Mouse (Mus musculus): ENCODE results near the gene Slc48a1.

The Slc48a1 gene

DNA sequence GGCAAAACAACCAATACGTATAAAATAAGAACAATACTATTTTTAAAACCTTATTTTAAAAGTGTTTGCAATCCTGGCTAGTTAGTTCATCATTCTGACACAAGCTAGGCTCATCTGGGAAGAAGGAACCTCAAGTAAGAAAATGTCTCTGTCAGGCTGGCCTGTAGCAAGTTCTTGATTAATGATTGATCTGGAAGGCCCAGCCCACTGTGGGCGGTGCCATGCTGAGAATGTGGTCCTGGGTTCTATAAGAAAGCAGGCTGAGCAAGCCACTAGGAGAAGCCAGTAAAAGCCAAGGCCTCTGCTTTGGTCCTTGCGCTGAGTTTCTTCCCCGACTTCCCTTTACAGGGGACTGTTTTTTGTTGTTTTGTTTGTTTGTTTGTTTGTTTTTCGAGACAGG is 25.8 kb upstream of the Slc48a1 start:
- DNase-seq (ENCODE audit: low spot score) = no peak

DNA sequence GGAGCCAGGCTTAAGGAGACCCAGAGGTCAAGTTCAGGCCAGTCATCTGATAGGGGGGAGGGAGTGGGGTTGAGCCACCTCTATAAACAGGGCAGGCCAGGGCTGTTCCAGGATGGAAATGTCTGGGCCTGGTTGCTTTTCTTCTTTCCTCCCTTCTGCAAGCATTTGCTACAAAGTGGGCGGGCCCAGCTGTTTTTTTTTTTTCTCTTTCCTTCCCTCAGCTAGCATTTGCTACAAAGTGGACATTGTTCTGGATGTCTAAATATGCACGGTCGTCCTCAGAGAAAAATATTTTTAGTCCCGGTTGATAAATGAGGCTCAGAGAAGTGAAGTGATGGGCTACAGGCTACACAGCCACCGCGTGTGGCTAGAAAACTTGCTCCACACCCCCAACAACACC is 23.8 kb upstream of the Slc48a1 start:
- no peak for DNase-seq (ENCODE audit: low spot score)

DNA sequence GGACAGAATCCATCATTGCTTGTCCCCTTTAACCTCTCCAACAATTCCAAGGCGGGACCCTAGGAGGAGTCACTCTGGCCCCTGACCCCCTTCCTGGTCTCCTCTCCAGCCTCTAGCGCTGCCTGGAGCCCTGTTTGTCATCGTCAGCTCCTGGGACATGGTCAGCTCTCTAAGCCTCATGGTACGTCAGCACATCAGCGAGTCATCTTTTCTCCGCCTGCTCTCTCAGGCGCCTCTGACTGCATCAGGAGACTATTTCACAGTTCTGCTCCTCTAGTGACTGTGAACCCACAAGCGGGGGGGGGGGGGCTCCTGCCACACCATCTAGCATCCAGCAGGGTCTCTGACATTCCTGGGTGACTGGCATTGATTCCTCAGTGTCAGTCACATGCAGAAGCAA is 23.0 kb upstream of the Slc48a1 start:
- no peak for DNase-seq (ENCODE audit: low spot score)

DNA sequence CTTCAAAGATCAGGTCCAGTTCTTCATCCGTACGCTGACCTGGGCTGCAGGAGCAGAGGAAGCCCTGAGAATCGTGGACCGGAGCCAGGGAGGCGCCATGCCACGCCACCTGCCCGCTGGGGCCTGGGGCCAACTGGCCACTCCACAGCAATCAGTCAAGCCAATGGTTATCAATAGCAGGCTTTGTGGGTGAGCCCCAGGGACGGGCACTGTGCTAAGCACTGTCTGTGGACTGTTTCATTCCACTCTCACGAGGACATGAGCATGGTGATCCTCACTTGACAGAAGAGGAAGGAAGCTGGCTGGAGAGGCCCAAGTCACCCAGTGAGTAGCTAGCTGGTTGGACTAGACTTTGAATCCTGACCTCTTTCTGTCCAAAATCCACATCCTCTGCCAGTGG is 18.3 kb upstream of the Slc48a1 start:
- DNase-seq (ENCODE audit: low spot score) = peak; percentile 81

DNA sequence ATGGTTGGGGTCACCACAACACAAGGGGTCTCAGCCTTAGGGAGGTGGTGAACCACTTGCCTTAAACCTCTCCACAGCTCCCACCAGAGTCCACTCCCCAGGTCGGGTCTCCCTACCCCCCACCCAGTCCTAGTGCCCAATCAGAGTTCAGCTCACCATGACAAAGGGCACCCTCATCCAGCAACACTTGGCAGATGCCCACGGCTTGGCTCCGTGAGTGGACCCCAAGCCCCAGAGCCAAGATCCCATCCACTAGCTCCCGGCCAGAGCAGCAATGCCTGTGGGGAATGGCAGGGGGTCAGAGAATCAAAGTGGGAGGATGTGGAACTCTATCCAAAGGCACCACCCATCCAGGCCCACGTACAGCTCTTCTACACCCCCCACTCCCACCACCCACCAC is 17.4 kb upstream of the Slc48a1 start:
- no peak for DNase-seq (ENCODE audit: low spot score)

DNA sequence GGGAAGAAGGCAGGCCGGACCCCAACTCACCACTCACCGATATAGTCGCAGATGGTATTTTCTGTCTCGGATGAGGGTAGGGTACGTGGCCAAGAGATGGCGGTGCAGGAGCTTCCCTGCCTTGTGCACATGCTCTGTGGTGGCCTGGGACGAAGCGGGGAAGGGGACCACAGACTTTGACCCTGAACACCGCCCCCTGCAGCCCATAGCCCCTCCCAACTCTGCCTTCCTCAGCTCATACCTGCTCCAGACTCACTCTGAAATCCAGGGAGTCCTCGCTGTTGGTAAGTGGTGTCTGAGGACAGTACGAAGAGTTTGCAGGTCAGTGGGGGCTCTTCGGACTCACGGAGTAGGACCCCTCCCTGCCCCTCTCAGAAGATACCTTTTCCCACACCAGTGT is 16.9 kb upstream of the Slc48a1 start:
- no peak for DNase-seq (ENCODE audit: low spot score)

DNA sequence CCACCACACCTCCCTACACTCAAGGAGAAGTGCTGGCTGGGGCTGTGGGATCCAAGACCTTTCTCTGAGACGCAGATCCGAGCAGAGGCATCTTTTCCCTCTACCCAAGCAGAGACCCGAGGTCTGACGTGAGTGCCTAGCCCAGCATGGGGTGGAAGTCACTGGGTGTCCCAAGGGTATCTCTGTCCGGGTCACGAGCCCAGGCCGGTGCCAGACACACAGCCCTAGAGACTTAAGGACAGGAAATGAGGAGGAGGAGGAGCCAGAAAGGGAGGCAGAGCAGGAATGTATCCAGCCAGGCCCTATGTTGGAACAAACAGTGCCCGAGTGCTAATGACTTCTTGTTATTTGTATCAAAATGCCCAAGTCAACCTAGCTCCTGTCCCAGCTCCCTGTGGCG is 15.6 kb upstream of the Slc48a1 start:
- no peak for DNase-seq (ENCODE audit: low spot score)

DNA sequence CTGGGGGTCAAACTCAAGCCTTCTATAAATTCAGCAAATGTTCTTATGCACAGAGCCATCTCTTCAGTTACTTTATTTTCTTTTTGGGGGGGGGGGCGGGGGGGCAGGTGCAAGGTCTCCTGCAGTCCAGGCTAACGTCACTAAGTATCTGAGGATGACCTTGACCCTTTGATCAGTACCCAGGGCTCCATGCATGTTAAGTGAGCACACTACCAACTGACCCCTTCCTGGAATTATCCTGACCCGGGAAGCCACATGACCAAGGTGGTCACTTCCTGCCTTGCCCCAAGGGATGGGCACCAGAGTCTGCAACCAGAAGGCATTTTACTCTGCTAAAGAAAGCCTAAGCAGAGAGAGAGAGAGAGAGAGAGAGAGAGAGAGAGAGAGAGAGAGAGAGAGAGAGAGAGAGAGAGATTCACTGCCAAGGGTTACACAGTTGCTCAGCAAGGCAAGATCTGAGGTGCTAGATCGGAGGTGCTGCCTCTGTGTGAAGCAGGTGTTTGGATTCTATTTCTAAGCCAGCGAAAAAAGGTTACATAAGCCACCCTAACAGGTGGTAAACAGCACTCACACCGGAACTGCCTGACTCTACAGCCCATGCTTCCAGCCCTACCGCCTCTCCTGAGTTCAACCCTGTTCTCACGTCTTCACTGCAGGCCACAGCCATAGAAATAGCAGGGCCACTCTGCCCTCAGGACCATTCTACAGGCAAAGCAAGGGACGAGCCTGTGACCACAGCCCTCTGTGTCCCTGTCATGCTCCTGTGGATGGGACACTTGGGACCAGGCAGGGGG is 14.9 kb upstream of the Slc48a1 start:
- no peak for DNase-seq (ENCODE audit: low spot score)

DNA sequence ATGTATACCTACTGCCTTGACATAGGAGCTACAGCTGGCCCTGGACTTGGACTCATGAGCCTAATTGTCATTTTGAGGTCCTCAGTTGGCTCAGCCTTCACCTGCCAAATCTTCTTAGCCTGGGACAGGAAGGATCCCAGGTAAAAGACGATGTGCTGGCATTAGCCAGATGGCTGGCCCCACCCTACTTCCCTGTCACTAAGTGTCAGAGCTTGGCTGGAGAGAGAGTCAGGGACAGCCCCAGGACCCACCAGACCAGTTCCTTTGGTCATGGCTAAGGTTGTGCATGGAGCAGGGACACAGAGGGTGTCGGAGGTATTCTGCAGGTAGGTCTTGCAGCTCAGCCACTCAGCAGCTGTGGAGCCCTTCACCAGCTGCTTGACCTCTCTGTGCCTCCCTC is 13.8 kb upstream of the Slc48a1 start:
- no peak for DNase-seq (ENCODE audit: low spot score)

DNA sequence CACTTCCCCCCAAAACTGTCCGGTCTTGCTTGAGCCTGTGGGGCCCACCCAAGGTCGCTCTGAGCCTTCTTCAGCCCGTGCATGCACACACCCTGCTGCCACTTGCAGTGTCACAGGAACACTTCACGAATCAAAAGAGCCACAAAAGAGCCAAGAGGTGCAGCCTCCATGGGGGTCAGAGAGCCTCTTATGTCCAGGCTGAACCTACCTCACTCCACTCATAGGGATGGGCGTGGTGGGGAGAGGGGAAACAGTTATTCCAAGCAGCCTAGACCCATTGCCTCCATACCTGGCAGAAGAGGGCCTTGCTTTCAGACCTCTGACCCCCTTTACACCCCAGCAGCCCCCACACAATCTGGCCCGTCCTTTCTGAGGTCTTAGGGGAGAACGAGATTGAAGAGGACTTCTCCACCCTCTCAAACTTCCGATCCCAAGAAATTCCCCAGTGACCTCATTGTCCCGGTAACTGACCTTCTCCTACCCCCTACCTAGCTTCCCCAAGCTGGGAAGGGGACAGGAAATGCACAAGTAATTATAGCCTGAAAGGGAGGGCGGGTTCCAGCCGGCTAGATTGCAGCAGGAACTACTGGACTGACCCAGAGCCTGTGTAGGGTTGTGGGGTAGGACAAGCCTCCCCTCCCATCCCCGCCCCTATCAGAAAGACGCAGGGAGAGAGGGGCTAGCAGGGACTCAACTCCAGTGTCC is 13.1 kb upstream of the Slc48a1 start:
- no peak for DNase-seq (ENCODE audit: low spot score)

DNA sequence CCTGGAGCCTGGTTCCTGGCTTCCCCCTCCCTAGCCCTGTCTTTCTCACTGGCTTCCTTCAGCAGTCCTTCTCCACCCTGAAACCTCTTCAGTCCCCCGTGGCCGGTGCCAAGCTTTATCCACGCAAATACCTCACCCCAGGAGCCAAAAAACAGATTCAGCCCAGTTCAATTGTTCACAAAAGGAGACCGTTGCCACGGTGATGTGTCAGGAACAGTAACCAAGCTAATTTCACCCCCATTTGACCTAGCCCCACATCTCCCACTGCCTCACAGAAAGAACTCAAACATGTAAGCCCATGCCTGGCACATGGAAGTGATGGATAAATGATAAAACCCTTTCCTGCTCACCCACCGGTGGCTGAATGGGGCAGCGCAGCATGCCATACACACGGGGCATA is 12.1 kb upstream of the Slc48a1 start:
- no peak for DNase-seq (ENCODE audit: low spot score)

DNA sequence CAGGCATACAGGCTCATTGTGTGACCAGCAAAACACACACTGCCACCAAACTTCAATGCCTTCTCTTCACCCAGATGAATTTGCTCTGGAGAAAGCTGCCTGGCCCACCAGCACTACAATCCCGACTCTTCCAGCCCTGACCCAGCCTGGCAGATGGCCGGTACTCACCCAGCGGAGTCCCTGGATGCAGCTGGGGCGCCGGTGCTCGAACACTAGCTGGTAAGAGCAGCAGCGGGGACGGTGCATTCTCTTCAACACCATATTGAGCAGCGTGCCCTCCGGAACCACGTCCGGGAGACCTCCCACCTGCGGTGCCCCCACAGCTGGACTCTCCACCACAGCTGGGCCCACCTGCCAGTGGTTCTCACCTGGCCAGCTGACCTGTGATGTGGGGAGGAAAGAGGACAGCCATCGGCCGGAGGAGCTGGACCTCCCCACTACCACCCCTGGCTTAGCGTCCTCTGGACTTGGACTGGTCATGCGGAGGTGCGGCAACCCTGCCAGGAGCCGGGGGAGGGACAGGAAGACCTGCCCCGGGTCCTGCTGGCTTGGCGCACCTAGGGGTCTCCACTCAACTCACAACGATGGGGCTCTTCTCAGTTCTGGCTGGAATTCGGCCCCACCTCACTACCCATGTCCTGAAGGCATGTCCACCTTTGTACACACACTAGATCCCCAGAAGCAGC is 11.6 kb upstream of the Slc48a1 start:
- DNase-seq (ENCODE audit: low spot score) = no peak

DNA sequence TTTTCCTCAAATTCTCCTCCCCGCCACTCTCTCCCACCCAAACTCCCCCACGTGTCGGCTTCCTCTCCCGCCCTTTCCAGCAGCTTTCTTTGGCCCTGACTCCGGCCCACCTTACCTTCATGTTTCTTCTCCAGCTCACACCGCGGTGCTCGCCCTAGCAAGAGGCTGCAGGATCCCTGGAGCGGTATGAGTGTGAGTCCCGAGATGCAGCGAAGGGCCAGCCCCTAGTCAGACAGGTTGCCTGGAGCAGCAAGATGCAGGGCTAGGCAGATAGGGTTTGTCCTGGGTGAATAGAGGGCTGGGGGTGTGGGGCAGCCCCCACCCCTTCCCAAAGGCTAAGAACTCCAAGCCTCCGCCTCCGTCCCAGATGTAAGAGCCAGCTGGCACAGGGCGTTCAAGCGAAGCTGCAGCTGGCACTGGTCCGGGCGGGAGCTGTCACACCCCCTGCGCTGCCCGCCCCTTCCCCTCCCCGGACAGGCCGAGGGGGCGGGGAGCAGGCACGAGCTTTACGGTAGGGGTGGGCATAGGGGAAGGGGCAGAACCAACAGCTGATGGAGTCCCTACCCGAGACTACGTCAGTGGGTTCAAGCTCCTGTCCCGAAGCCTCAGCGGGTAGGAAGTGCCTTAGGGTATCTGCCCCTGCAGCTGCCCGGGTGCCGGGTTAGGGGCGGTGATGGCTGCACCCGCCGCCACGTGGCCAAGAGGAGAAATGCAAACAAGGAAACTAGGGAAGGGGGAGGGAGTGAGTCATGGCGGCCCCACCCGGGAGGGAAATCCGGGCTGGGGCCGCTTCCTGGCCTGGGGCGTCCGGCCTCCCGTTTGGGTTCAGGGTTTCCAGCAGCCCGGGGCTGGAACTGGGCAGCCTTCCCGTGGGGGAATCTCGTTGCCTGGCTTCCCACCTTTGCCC is 10.8 kb upstream of the Slc48a1 start, which contains the start of gene Rapgef3:
Gene Rapgef3, minus strand, starts transcription at position 693 of the 907 bp plus-strand sequence.
- DNase-seq (ENCODE audit: low spot score) = peak; percentile 77

DNA sequence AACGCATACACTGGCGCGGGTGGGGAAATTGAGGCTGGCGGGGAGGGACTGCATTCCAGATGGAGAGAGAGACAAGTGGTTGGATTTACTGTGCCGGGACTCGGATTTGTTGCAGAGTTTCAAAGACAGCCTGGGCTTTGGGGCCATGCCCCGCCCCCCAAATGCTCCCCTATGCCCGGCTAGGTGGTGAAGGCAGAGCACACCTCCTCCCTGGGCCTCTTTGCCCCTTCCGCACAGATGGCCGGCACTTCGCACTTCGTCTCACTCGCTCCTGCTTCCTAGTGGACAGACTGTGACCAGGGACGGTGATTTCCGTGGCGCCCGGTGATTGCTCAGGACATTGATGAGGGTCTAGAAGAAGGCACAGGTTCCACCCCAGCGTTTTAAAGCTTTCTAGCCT is 10.1 kb upstream of the Slc48a1 start:
- no peak for DNase-seq (ENCODE audit: low spot score)

DNA sequence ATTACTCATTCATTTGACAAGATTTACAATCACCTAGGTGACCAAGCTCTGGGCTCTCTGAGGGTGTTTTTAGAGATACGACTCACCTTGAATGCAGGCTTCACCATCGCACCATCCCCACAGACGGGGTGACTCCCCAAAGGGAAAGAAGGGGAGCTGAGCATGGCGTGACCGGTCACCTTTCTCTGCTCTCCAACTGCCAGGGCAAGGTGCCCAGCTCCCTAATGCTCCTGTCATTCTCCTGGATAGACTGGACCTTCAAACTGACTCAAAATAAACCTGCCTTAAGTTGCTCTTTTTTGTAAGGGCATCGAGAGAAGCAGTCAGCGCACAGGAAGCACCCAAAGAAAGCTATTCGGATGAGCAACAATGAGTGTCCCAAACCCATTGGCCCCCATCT is 8.0 kb upstream of the Slc48a1 start:
- no peak for DNase-seq (ENCODE audit: low spot score)

DNA sequence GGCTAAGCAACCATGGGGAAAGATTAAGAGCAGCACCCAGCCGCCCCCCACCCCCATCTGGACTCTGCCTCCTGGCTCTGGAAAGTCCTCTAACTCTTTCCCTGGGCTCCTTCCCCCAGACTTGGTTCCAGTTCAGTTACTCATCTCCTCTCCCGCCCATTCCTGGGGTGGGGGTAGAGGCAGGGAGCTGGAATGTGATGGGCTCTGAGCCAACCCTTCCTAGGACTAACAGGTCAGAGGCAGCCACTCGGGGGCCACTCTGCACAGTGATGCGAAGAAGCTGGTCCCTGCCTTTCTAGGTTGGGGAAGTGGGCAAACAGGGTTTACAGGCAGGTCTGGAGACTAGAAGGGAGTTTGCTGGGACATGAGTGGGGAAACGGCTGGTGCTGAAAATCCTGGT is 5.2 kb upstream of the Slc48a1 start:
- no peak for DNase-seq (ENCODE audit: low spot score)

DNA sequence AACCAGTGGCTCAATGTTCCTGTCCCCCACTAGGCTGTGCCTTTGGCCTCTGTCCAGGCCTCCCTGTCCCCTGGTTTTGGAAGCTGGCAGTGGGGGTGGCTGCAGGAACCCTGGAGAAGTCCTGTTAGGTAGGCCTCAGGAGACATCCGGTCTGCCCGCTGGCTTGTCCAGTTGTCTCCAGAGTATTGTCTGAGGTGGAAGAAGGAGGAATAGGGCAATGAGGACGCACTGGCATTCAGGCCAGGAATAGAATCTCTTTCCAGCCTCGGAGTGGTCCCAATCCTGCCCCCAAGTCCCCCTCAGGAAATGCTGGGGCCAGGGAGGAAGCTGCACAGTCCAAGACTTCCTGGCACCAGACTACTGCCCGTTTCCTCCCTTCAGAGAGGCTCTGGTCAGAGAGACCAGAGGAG is 4.4 kb upstream of the Slc48a1 start:
- DNase-seq (ENCODE audit: low spot score) = no peak

DNA sequence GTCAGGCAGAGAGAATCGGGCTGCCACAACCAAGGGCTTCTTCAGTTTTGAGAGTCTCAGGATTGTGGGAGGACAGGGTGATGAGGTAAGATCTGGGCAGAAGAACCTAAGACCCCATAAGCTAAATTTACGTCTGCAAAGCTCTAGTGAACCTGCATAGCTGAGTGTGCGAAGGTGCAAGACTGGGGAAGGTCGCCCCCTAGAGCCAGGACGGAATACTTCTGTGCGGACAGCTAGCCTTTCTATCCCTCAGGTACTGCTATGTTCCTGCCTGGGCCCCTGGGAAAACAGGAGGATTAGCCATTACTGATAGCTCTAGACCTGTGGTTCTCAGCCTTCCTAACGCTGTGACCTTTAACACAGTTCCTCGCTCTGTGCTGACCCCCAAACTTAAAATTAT is 1.8 kb upstream of the Slc48a1 start:
- peak; percentile 73 for DNase-seq (ENCODE audit: low spot score)

DNA sequence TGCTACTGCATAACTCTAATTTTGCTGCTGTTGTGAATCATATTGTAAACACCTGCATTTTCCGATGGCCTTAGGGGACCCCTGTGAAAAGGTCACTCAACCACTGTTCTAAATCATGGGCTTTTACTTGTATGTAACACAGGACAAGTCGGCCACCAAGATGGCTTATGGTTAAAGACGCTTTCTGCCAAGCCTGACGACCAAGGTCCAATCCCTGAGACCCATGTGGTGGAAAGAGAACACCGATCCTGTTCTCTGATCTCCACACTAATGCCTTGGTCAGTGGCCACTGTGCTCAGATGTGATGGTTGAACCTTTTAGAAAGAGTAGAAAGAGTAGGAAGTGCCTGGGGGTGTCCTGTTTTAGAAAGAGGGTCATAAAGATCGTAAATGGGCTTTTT is 1.4 kb upstream of the Slc48a1 start:
- no peak for DNase-seq (ENCODE audit: low spot score)

DNA sequence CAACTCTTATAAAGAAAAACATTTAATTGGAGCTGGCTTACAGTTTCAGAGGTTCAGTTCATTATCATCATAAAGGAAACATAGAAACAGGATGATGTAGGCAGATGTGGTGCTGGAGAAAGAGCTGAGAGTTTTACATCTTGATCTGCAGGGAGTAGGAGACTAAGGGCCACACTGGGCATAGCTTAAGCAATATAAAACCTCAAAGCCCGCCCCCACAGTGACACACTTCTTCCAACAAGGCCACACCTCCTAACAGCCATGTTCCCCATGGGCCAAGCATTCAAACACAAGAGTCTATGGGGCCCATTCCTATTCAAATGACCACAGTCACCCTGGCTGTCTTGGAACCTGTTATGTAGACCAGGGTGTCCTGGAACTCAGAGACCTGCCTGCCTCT is 1.3 kb downstream of the Slc48a1 start:
- DNase-seq (ENCODE audit: low spot score) = no peak

DNA sequence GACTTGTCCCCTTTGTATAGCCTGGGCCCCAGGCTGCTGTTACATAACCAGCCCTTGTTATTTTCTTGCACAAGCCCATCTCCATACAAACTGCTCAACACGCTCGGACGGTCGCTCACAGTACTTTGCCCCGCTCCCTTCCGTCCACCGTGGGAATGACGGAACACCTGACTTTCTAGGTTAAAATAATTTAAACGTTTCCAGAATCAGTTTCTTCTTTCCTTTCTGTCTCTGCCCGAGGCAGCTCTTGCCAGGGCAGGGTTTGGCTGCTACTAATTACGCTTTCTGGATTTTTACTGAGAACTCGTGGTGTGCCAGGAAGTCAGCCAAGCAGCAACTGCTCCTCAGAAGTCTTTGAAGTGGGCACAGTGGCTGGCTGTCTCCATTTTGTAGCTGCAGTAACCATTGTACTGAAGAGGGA is 2.3 kb downstream of the Slc48a1 start:
- DNase-seq (ENCODE audit: low spot score) = no peak
